In genomic region chr5:124966622-124967332, GRCm38 (mm10) we compare ENCODE assay signal across 13 mouse cellular contexts. TPM values are rescaled to one million over a fixed set of nuclear protein-coding genes. Genes with fewer than 3 reads are reported as not detected.
DNase-seq lines count a peak whose midpoint lies in the region; ATAC-seq lines count a peak whose summit lies in the region.
"Had no signal": no experiment of that assay in that cellular context is flagged by ENCODE, and none has a peak within 500 bp of the region (broad histone marks: within the 10 kb centered on the region; RNA-seq: fewer than 3 reads in every experiment).

No protein-coding gene starts in this region.

- WGBS in heart, embryonic 12.5 days: 81% methylated on average over 14 of the region's 14 CpGs
- WGBS in hindbrain, embryonic 12.5 days: 70% methylated on average over 14 of the region's 14 CpGs

- DNase-seq in heart, adult 11 months: peak; percentile 93
- peak; percentile 90 for DNase-seq in 3134 (ENCODE audit: extremely low read depth, insufficient read length, low spot score)
- DNase-seq in cerebellum, postnatal 10 days: peak; percentile 79 to 85
- no peak for DNase-seq in embryo, embryonic 10.5 days (ENCODE audit: low spot score)
- no peak for DNase-seq in kidney, adult 8-10 months
- DNase-seq in yolk sac, embryonic 10.5 days (ENCODE audit: low spot score): no peak
- DNase-seq: liver, postnatal 0 days had no signal

- 0 out of 2 replicates have a peak, but pooled peaks cover 2% of the 10 kb centered on the region for H3K9me3 ChIP-seq in heart, embryonic 12.5 days (replicated peaks)
- no peaks in the 10 kb centered on the region for H3K9me3 ChIP-seq in hindbrain, embryonic 12.5 days (replicated peaks)
- H3K9me3 ChIP-seq: heart, embryonic 13.5 days; neural tube, embryonic 12.5 days had no signal

- no peak overlapping the region for H3K4me2 ChIP-seq in heart, embryonic 12.5 days
- no peak overlapping the region for H3K4me2 ChIP-seq in hindbrain, embryonic 12.5 days (replicated peaks)
- H3K4me2 ChIP-seq: heart, embryonic 13.5 days; neural tube, embryonic 12.5 days had no signal

- no peaks in the 10 kb centered on the region for H3K27me3 ChIP-seq in heart, embryonic 12.5 days (replicated peaks)
- no peaks in the 10 kb centered on the region for H3K27me3 ChIP-seq in hindbrain, embryonic 12.5 days
- H3K27me3 ChIP-seq: heart, embryonic 13.5 days; neural tube, embryonic 12.5 days had no signal

- no peak for ATAC-seq in heart, embryonic 12.5 days (ENCODE audit: insufficient number of reproducible peaks, low FRiP score)
- no peak for ATAC-seq in hindbrain, embryonic 12.5 days (ENCODE audit: low FRiP score)
- ATAC-seq: activated CD4-positive, CD25-positive, alpha-beta regulatory T cell, adult 4 months; liver, postnatal 0 days had no signal

- no peak overlapping the region for H3K9ac ChIP-seq in heart, embryonic 12.5 days
- no peak overlapping the region for H3K9ac ChIP-seq in hindbrain, embryonic 12.5 days
- H3K9ac ChIP-seq: heart, embryonic 13.5 days; liver, postnatal 0 days; neural tube, embryonic 12.5 days had no signal

- no peaks in the 10 kb centered on the region for H3K36me3 ChIP-seq in heart, embryonic 12.5 days
- no peaks in the 10 kb centered on the region for H3K36me3 ChIP-seq in hindbrain, embryonic 12.5 days
- H3K36me3 ChIP-seq: heart, embryonic 13.5 days; neural tube, embryonic 12.5 days had no signal

- H3K27ac ChIP-seq in heart, embryonic 12.5 days (ENCODE audit: poor library complexity, severe bottlenecking): no peak overlapping the region
- peak overlapping the region; percentile 25; the same call in 1 of the 2 replicates for H3K27ac ChIP-seq in hindbrain, embryonic 12.5 days
- H3K27ac ChIP-seq: heart, embryonic 13.5 days; kidney, postnatal 0 days; neural tube, embryonic 12.5 days had no signal

- H3K4me1 ChIP-seq in heart, embryonic 12.5 days (replicated peaks): peaks cover 18% of the 10 kb centered on the region
- H3K4me1 ChIP-seq in hindbrain, embryonic 12.5 days: peaks cover 30% of the 10 kb centered on the region

- H3K4me3 ChIP-seq in heart, embryonic 12.5 days: no peak overlapping the region
- no peak overlapping the region for H3K4me3 ChIP-seq in hindbrain, embryonic 12.5 days
- H3K4me3 ChIP-seq: heart, embryonic 13.5 days; neural tube, embryonic 12.5 days had no signal

RNA-seq across cellular contexts. Expression of gene Rflna, which starts 36.2 kb away (rescaled TPM):
- polyA plus RNA-seq in heart, embryonic 12.5 days (2016; fragmentation: Nextera tagmentation; extraction: Ambion mirVana): 1.2 and 1.6 TPM in 2 replicates
- polyA plus RNA-seq in hindbrain, embryonic 12.5 days (2016; fragmentation: Nextera tagmentation; extraction: Ambion mirVana): 25.0 and 34.1 TPM in 2 replicates

Comparison
In these comparisons a context has a peak if more than half of its experiments do, and no peak if none do; other contexts are left out.
1. DNase-seq: peak in heart, adult 11 months (single experiment), 3134 (single experiment) and cerebellum, postnatal 10 days (2 of 2); none in embryo, embryonic 10.5 days (single experiment), kidney, adult 8-10 months (0 of 2) and yolk sac, embryonic 10.5 days (single experiment).
2. RNA of gene Rflna, which starts 36.2 kb away (polyA plus RNA-seq): 25.0 to 34.1 TPM in hindbrain, embryonic 12.5 days; 1.2 to 1.6 TPM in heart, embryonic 12.5 days; every median in the first group is over 10 times any median in the second.